Mouse (Mus musculus) CH12.LX (cell line): Measurements from ENCODE around the gene Nans.

Experiments
- CTCF ChIP-seq, 2 experiments: IDR thresholded peaks in 1 of 2; conservative IDR thresholded peaks in 1 of 2; 2 replicates each; pipeline ENCODE4 v1.5.1; 2011 to 2012; ENCODE audit warnings: low read depth in 2 of 2, low read length in 2 of 2, improper control_type of control experiment in 1 of 2, inconsistent platforms in 1 of 2, mild to moderate bottlenecking in 1 of 2, moderate library complexity in 1 of 2
- EP300 ChIP-seq: IDR thresholded peaks from 2 replicates; pipeline ENCODE4 v1.6.1; 2011; ENCODE audit warnings: low read length, improper control_type of control experiment
- KAT2A ChIP-seq: IDR thresholded peaks from 2 replicates; pipeline ENCODE4 v1.6.1; 2012; ENCODE audit warnings: low read length, improper control_type of control experiment, inconsistent platforms; ENCODE audit not compliant: insufficient replicate concordance
- MAFK ChIP-seq: IDR thresholded peaks from 2 replicates; pipeline ENCODE4 v1.6.1; 2011; ENCODE audit warnings: low read length, improper control_type of control experiment; ENCODE audit not compliant: insufficient replicate concordance
- MAZ ChIP-seq: IDR thresholded peaks from 2 replicates; pipeline ENCODE4 v1.6.1; 2012; ENCODE audit warnings: low read depth, mild to moderate bottlenecking, inconsistent platforms, low read length, improper control_type of control experiment, moderate library complexity
- MXI1 ChIP-seq: IDR thresholded peaks from 2 replicates; pipeline ENCODE4 v1.6.1; 2011; ENCODE audit warnings: mild to moderate bottlenecking, low read depth, low read length, improper control_type of control experiment
- POLR2A ChIP-seq: IDR thresholded peaks from 2 replicates; pipeline ENCODE4 v1.6.1; 2011; ENCODE audit warnings: low read depth, mild to moderate bottlenecking, improper control_type of control experiment, low read length
- POLR2AphosphoS2 ChIP-seq: IDR thresholded peaks from 2 replicates; pipeline ENCODE4 v1.6.1; 2011; ENCODE audit warnings: low read depth, low read length, improper control_type of control experiment
- RCOR1 ChIP-seq: conservative IDR thresholded peaks from 2 replicates; pipeline ENCODE4 v1.6.1; 2012; ENCODE audit warnings: low read depth, mild to moderate bottlenecking, inconsistent platforms, low read length, improper control_type of control experiment
- SIN3A ChIP-seq: IDR thresholded peaks from 2 replicates; pipeline ENCODE4 v1.6.1; 2012; ENCODE audit warnings: low read length, improper control_type of control experiment, inconsistent platforms
- TBP ChIP-seq: conservative IDR thresholded peaks from 2 replicates; pipeline ENCODE4 v1.6.1; 2011; ENCODE audit warnings: low read depth, low read length, improper control_type of control experiment
- USF1 ChIP-seq: IDR thresholded peaks from 2 replicates; pipeline ENCODE4 v1.6.1; 2014; ENCODE audit warnings: low read depth, mild to moderate bottlenecking, inconsistent platforms, low read length, improper control_type of control experiment
- ZNF384 ChIP-seq: IDR thresholded peaks from 2 replicates; pipeline ENCODE4 v1.6.1; 2012; ENCODE audit warnings: low read depth, low read length, improper control_type of control experiment, inconsistent platforms

GRCm38 (mm10) chr4:46454097-46454864, 34.8 kb upstream of the Nans start:
- TF ChIP-seq ZNF384 (no peak), KAT2A (no peak), EP300 (no peak), POLR2AphosphoS2 (no peak), CTCF (conservative IDR thresholded peaks at IDR 0.05 in 1 of 2, IDR thresholded peaks at IDR 0.05 in 1 of 2; ENCODE audit: low read depth in 2 of 2, low read length in 2 of 2) (no peak), SIN3A (0 out of 2 replicates have a peak, but pooled peaks have one; percentile 24), MXI1 (0 out of 2 replicates have a peak, but pooled peaks have one; percentile 22), MAZ (no peak), MAFK (peak; percentile 80; the same call in 1 of the 2 replicates), TBP (no peak), POLR2A (no peak), USF1 (no peak), RCOR1 (no peak)
